ENCODE assay signal across 12 mouse cellular contexts in genomic region chr7:83885835-83886234, GRCm38 (mm10). TPM values are rescaled to one million over a fixed set of nuclear protein-coding genes. Genes with fewer than 3 reads are reported as not detected.
DNase-seq lines count a peak whose midpoint lies in the region; ATAC-seq and TF ChIP-seq lines count a peak whose summit lies in the region.
"Had no signal": no experiment of that assay in that cellular context is flagged by ENCODE, and none has a peak within 500 bp of the region (broad histone marks: within the 10 kb centered on the region; RNA-seq: fewer than 3 reads in every experiment).

No protein-coding gene starts in this region.

- H3K9me3 ChIP-seq in intestine, embryonic 15.5 days: no peaks in the 10 kb centered on the region
- H3K9me3 ChIP-seq in lung, embryonic 16.5 days (ENCODE audit: control insufficient read depth, low read length): no peaks in the 10 kb centered on the region
- no peaks in the 10 kb centered on the region for H3K9me3 ChIP-seq in forebrain, embryonic 11.5 days (ENCODE audit: control insufficient read depth, low read length)
- H3K9me3 ChIP-seq: forebrain, embryonic 13.5 days; hindbrain, embryonic 15.5 days had no signal

- no peak overlapping the region for H3K4me3 ChIP-seq in intestine, embryonic 15.5 days (replicated peaks)
- H3K4me3 ChIP-seq in lung, embryonic 16.5 days (ENCODE audit: low read length): no peak overlapping the region
- no peak overlapping the region for H3K4me3 ChIP-seq in kidney, adult 2 months (ENCODE audit: insufficient read depth, low read depth, low read length)
- H3K4me3 ChIP-seq in forebrain, embryonic 11.5 days (ENCODE audit: low read depth, low read length): no peak overlapping the region
- H3K4me3 ChIP-seq: forebrain, embryonic 13.5 days had no signal

- peaks cover 5% of the 10 kb centered on the region; the same call in 1 of the 2 replicates for H3K36me3 ChIP-seq in intestine, embryonic 15.5 days
- H3K36me3 ChIP-seq in lung, embryonic 16.5 days (ENCODE audit: control insufficient read depth, insufficient read depth, low read length): peaks cover 3% of the 10 kb centered on the region; the same call in 1 of the 2 replicates
- H3K36me3 ChIP-seq in kidney, adult 2 months (ENCODE audit: control insufficient read depth, insufficient read depth, low read length): no peaks in the 10 kb centered on the region
- no peaks in the 10 kb centered on the region; the same call in 1 of the 2 replicates for H3K36me3 ChIP-seq in forebrain, embryonic 11.5 days (ENCODE audit: control insufficient read depth, insufficient read depth, low read length)
- H3K36me3 ChIP-seq: hindbrain, embryonic 15.5 days had no signal

- peak overlapping the region; percentile 65; the same call in 1 of the 2 replicates for H3K27ac ChIP-seq in intestine, embryonic 15.5 days
- H3K27ac ChIP-seq in lung, embryonic 16.5 days (ENCODE audit: low read length): peak overlapping the region; percentile 99
- no peak overlapping the region for H3K27ac ChIP-seq in kidney, adult 2 months (ENCODE audit: insufficient read depth, low read depth, low read length)
- no peak overlapping the region for H3K27ac ChIP-seq in forebrain, embryonic 11.5 days (ENCODE audit: low read depth, low read length)
- H3K27ac ChIP-seq: forebrain, embryonic 13.5 days had no signal

- no peaks in the 10 kb centered on the region for H3K27me3 ChIP-seq in intestine, embryonic 15.5 days (replicated peaks)
- no peaks in the 10 kb centered on the region for H3K27me3 ChIP-seq in lung, embryonic 16.5 days (ENCODE audit: control insufficient read depth, insufficient read depth, low read depth, low read length)
- H3K27me3 ChIP-seq in kidney, adult 2 months (replicated peaks; ENCODE audit: control insufficient read depth, insufficient read depth, low read length): no peaks in the 10 kb centered on the region
- no peaks in the 10 kb centered on the region for H3K27me3 ChIP-seq in forebrain, embryonic 11.5 days (ENCODE audit: control insufficient read depth, insufficient read depth, low read length)
- H3K27me3 ChIP-seq: forebrain, embryonic 13.5 days; hindbrain, embryonic 15.5 days had no signal

- TF ChIP-seq CTCF in kidney, adult 2 months (conservative IDR thresholded peaks at IDR 0.05; ENCODE audit: insufficient read depth, insufficient read length, low read depth, low read length): no peak

- H3K4me2 ChIP-seq in intestine, embryonic 15.5 days (replicated peaks): no peak overlapping the region
- no peak overlapping the region for H3K4me2 ChIP-seq in lung, embryonic 16.5 days (ENCODE audit: low read depth, low read length)
- no peak overlapping the region for H3K4me2 ChIP-seq in forebrain, embryonic 11.5 days (ENCODE audit: low read depth, low read length, severe bottlenecking)

- no peak for ATAC-seq in intestine, embryonic 15.5 days
- ATAC-seq in lung, embryonic 16.5 days (ENCODE audit: low read depth): no peak
- no peak for ATAC-seq in forebrain, embryonic 11.5 days (replicated peaks; ENCODE audit: low FRiP score)
- ATAC-seq: activated CD4-positive, CD25-positive, alpha-beta regulatory T cell, adult 4 months; forebrain, embryonic 13.5 days had no signal

- H3K4me1 ChIP-seq in intestine, embryonic 15.5 days (replicated peaks): peaks cover 18% of the 10 kb centered on the region
- peaks cover 30% of the 10 kb centered on the region for H3K4me1 ChIP-seq in lung, embryonic 16.5 days (replicated peaks; ENCODE audit: control insufficient read depth, insufficient read depth, low read length)
- peaks cover 3% of the 10 kb centered on the region; the same call in 1 of the 2 replicates for H3K4me1 ChIP-seq in kidney, adult 2 months (ENCODE audit: control insufficient read depth, insufficient read depth, low read length)
- H3K4me1 ChIP-seq in forebrain, embryonic 11.5 days (replicated peaks; ENCODE audit: control insufficient read depth, insufficient read depth, low read length): peaks cover 2% of the 10 kb centered on the region; the same call in 1 of the 2 replicates

- peak; percentile 39 to 57 for DNase-seq in spleen, postnatal 36 days (ENCODE audit: low spot score in 2 of 2)
- DNase-seq in spleen, postnatal 14 days (ENCODE audit: low spot score in 2 of 2): no peak
- peak; percentile 18 for DNase-seq in yolk sac, embryonic 10.5 days (ENCODE audit: low spot score)
- no peak for DNase-seq in kidney, adult 2 months
- no peak for DNase-seq in neural tube, embryonic 10.5 days (ENCODE audit: extremely low spot score, low spot score)
- no peak for DNase-seq in forebrain, embryonic 11.5 days (ENCODE audit: low spot score)
- DNase-seq: gastrocnemius, postnatal 36 days had no signal

- WGBS in intestine, embryonic 15.5 days: 64% methylated on average over 4 of the region's 4 CpGs
- 49% methylated on average over 4 of the region's 4 CpGs for WGBS in lung, embryonic 16.5 days
- 89% methylated on average over 4 of the region's 4 CpGs for WGBS in kidney, adult 2 months
- WGBS in forebrain, embryonic 11.5 days: 91% methylated on average over 4 of the region's 4 CpGs

- H3K9ac ChIP-seq in intestine, embryonic 15.5 days: no peak overlapping the region
- H3K9ac ChIP-seq in lung, embryonic 16.5 days (ENCODE audit: low read length): no peak overlapping the region
- no peak overlapping the region for H3K9ac ChIP-seq in forebrain, embryonic 11.5 days (ENCODE audit: low read length)
- H3K9ac ChIP-seq: forebrain, embryonic 13.5 days; hindbrain, embryonic 15.5 days had no signal

- no peak for TF ChIP-seq POLR2A in kidney, adult 2 months (IDR thresholded peaks at IDR 0.05; ENCODE audit: low read depth, low read length)

RNA-seq across cellular contexts. Expression of gene Mesd, which starts 1.6 kb away (rescaled TPM):
- 91.2 and 108 TPM in 2 replicates for polyA plus RNA-seq in intestine, embryonic 15.5 days (2015; fragmentation: Nextera tagmentation; extraction: Ambion mirVana)
- 118 and 132 TPM in 2 replicates for polyA plus RNA-seq in lung, embryonic 16.5 days (2015; fragmentation: Nextera tagmentation; extraction: Ambion mirVana)
- polyA plus RNA-seq in kidney, adult 2 months (2012; rRNA removed): 11.5 and 15.1 TPM in 2 replicates
- polyA plus RNA-seq in forebrain, embryonic 11.5 days (2014; fragmentation: Nextera tagmentation; extraction: Ambion mirVana): 66.0 and 70.1 TPM in 2 replicates

RNA-seq across cellular contexts. Expression of gene Tlnrd1, which starts 1.7 kb away (rescaled TPM):
- 13.6 and 13.7 TPM in 2 replicates for polyA plus RNA-seq in intestine, embryonic 15.5 days (2015; fragmentation: Nextera tagmentation; extraction: Ambion mirVana)
- polyA plus RNA-seq in lung, embryonic 16.5 days (2015; fragmentation: Nextera tagmentation; extraction: Ambion mirVana): 10.4 and 10.5 TPM in 2 replicates
- polyA plus RNA-seq in kidney, adult 2 months (2012; rRNA removed): 9.2 and 11.1 TPM in 2 replicates
- 14.3 and 14.5 TPM in 2 replicates for polyA plus RNA-seq in forebrain, embryonic 11.5 days (2014; fragmentation: Nextera tagmentation; extraction: Ambion mirVana)

Comparison
In these comparisons a context has a peak if more than half of its experiments do, and no peak if none do; other contexts are left out.
1. DNase-seq: peak in spleen, postnatal 36 days (2 of 2) and yolk sac, embryonic 10.5 days (single experiment); none in spleen, postnatal 14 days (0 of 2), kidney, adult 2 months (single experiment), neural tube, embryonic 10.5 days (single experiment) and forebrain, embryonic 11.5 days (single experiment).
2. H3K27ac ChIP-seq: peak in intestine, embryonic 15.5 days (single experiment) and lung, embryonic 16.5 days (single experiment); none in kidney, adult 2 months (single experiment) and forebrain, embryonic 11.5 days (single experiment).